Mouse (Mus musculus): Measurements from ENCODE around the gene Myo1d. TPM values are rescaled to one million over a fixed set of nuclear protein-coding genes. Genes with fewer than 3 reads are reported as not detected.

Myo1d gene
- polyA plus RNA-seq, 2 experiments, result 3.3 to 7.5 TPM

GRCm38 (mm10) chr11:80719014-80719413, 60.8 kb downstream of the Myo1d start:
- ATAC-seq (ENCODE audit: insufficient read depth) (no peak), DNase-seq (ENCODE audit: low read depth in 3 of 3, low spot score in 3 of 3) (no peak)
- no peak overlapping the region for H3K9ac ChIP-seq (replicated peaks)
- H3K4me1 ChIP-seq (replicated peaks; ENCODE audit: control insufficient read depth in 2 of 2, insufficient read depth in 2 of 2, low read length in 1 of 2), result no peaks in the 10 kb centered on the region
- H3K4me2 ChIP-seq (ENCODE audit: low read depth), result no peak overlapping the region
- no peaks in the 10 kb centered on the region for H3K36me3 ChIP-seq (replicated peaks; ENCODE audit: control insufficient read depth, insufficient read depth, low read depth)
- no peak overlapping the region for H3K4me3 ChIP-seq (ENCODE audit: insufficient read depth in 1 of 2, low read depth in 2 of 2, low read length in 2 of 2)
- no peak for TF ChIP-seq CTCF (IDR thresholded peaks at IDR 0.05; ENCODE audit: low read depth)
- TF ChIP-seq EP300 (IDR thresholded peaks at IDR 0.05; ENCODE audit: low read depth), result no peak
- H3K27me3 ChIP-seq (ENCODE audit: control insufficient read depth, insufficient read depth, low read length), result no peaks in the 10 kb centered on the region
- no peaks in the 10 kb centered on the region for H3K9me3 ChIP-seq (ENCODE audit: control insufficient read depth, low read length)
- 19% methylated on average over 1 of the region's 1 CpGs for WGBS (ENCODE audit: insufficient replicate concordance)
- no peak overlapping the region for H3K27ac ChIP-seq

- no peak overlapping the region for H3K9ac ChIP-seq (replicated peaks)
- H3K27me3 ChIP-seq (ENCODE audit: control insufficient read depth, insufficient read depth, low read length), result no peaks in the 10 kb centered on the region
- no peaks in the 10 kb centered on the region for H3K9me3 ChIP-seq (ENCODE audit: control insufficient read depth, low read length)
- H3K4me2 ChIP-seq (ENCODE audit: low read depth), result no peak overlapping the region
- H3K4me3 ChIP-seq (ENCODE audit: insufficient read depth in 1 of 2, low read depth in 2 of 2, low read length in 2 of 2), result no peak overlapping the region
- H3K27ac ChIP-seq, result no peak overlapping the region
- ATAC-seq (ENCODE audit: insufficient read depth) (no peak), DNase-seq (ENCODE audit: low read depth in 3 of 3, low spot score in 3 of 3) (no peak)
- no peaks in the 10 kb centered on the region for H3K36me3 ChIP-seq (replicated peaks; ENCODE audit: control insufficient read depth, insufficient read depth, low read depth)
- no peaks in the 10 kb centered on the region for H3K4me1 ChIP-seq (replicated peaks; ENCODE audit: control insufficient read depth in 2 of 2, insufficient read depth in 2 of 2, low read length in 1 of 2)
- TF ChIP-seq EP300 (IDR thresholded peaks at IDR 0.05; ENCODE audit: low read depth), result no peak
- TF ChIP-seq CTCF (IDR thresholded peaks at IDR 0.05; ENCODE audit: low read depth), result no peak
These were observed 61.8 kb downstream of the Myo1d start for GRCm38 (mm10) chr11:80718036-80718435.

- Histone ChIP-seq H3K9ac (replicated peaks) (no peak overlapping the region), H3K27me3 (ENCODE audit: control insufficient read depth, insufficient read depth, low read length) (no peaks in the 10 kb centered on the region), H3K4me2 (ENCODE audit: low read depth) (no peak overlapping the region), H3K27ac (no peak overlapping the region), H3K4me3 (ENCODE audit: insufficient read depth in 1 of 2, low read depth in 2 of 2, low read length in 2 of 2) (no peak overlapping the region), H3K9me3 (ENCODE audit: control insufficient read depth, low read length) (no peaks in the 10 kb centered on the region), H3K4me1 (replicated peaks; ENCODE audit: control insufficient read depth in 2 of 2, insufficient read depth in 2 of 2, low read length in 1 of 2) (no peaks in the 10 kb centered on the region), H3K36me3 (replicated peaks; ENCODE audit: control insufficient read depth, insufficient read depth, low read depth) (no peaks in the 10 kb centered on the region)
- TF ChIP-seq CTCF (IDR thresholded peaks at IDR 0.05; ENCODE audit: low read depth), result no peak
- TF ChIP-seq EP300 (IDR thresholded peaks at IDR 0.05; ENCODE audit: low read depth), result no peak
- DNase-seq (ENCODE audit: low read depth in 3 of 3, low spot score in 3 of 3), result no peak
- WGBS (ENCODE audit: insufficient replicate concordance), result 44% methylated on average over 2 of the region's 2 CpGs
- no peak for ATAC-seq (ENCODE audit: insufficient read depth)
These were observed 64.7 kb downstream of the Myo1d start for GRCm38 (mm10) chr11:80715115-80715514.

- ATAC-seq (ENCODE audit: insufficient read depth) (no peak), DNase-seq (ENCODE audit: low read depth in 3 of 3, low spot score in 3 of 3) (no peak)
- Histone ChIP-seq H3K4me2 (ENCODE audit: low read depth) (no peak overlapping the region), H3K4me1 (replicated peaks; ENCODE audit: control insufficient read depth in 2 of 2, insufficient read depth in 2 of 2, low read length in 1 of 2) (no peaks in the 10 kb centered on the region), H3K27me3 (ENCODE audit: control insufficient read depth, insufficient read depth, low read length) (no peaks in the 10 kb centered on the region), H3K4me3 (ENCODE audit: insufficient read depth in 1 of 2, low read depth in 2 of 2, low read length in 2 of 2) (no peak overlapping the region), H3K27ac (no peak overlapping the region), H3K9ac (replicated peaks) (no peak overlapping the region), H3K9me3 (ENCODE audit: control insufficient read depth, low read length) (no peaks in the 10 kb centered on the region), H3K36me3 (replicated peaks; ENCODE audit: control insufficient read depth, insufficient read depth, low read depth) (no peaks in the 10 kb centered on the region)
- TF ChIP-seq CTCF (IDR thresholded peaks at IDR 0.05; ENCODE audit: low read depth), result no peak
- no peak for TF ChIP-seq EP300 (IDR thresholded peaks at IDR 0.05; ENCODE audit: low read depth)
- WGBS (ENCODE audit: insufficient replicate concordance), result 35% methylated on average over 1 of the region's 1 CpGs
These were observed 66.1 kb downstream of the Myo1d start for GRCm38 (mm10) chr11:80713705-80714104.

- no peak overlapping the region for H3K27ac ChIP-seq
- H3K36me3 ChIP-seq (replicated peaks; ENCODE audit: control insufficient read depth, insufficient read depth, low read depth), result no peaks in the 10 kb centered on the region
- H3K9ac ChIP-seq (replicated peaks), result no peak overlapping the region
- H3K9me3 ChIP-seq (ENCODE audit: control insufficient read depth, low read length), result no peaks in the 10 kb centered on the region
- TF ChIP-seq CTCF (IDR thresholded peaks at IDR 0.05; ENCODE audit: low read depth) (no peak), EP300 (IDR thresholded peaks at IDR 0.05; ENCODE audit: low read depth) (no peak)
- DNase-seq (ENCODE audit: low read depth in 3 of 3, low spot score in 3 of 3) (no peak), ATAC-seq (ENCODE audit: insufficient read depth) (no peak)
- 43% methylated on average over 3 of the region's 3 CpGs for WGBS (ENCODE audit: insufficient replicate concordance)
- H3K27me3 ChIP-seq (ENCODE audit: control insufficient read depth, insufficient read depth, low read length), result no peaks in the 10 kb centered on the region
- no peaks in the 10 kb centered on the region for H3K4me1 ChIP-seq (replicated peaks; ENCODE audit: control insufficient read depth in 2 of 2, insufficient read depth in 2 of 2, low read length in 1 of 2)
- H3K4me2 ChIP-seq (ENCODE audit: low read depth), result no peak overlapping the region
- H3K4me3 ChIP-seq (ENCODE audit: insufficient read depth in 1 of 2, low read depth in 2 of 2, low read length in 2 of 2), result no peak overlapping the region
These were observed 67.6 kb downstream of the Myo1d start for GRCm38 (mm10) chr11:80712201-80712600.

All from liver, embryonic 14.5 days (tissue).